Mouse (Mus musculus): ENCODE results near the gene Il1b.

Gene Il1b

DNA sequence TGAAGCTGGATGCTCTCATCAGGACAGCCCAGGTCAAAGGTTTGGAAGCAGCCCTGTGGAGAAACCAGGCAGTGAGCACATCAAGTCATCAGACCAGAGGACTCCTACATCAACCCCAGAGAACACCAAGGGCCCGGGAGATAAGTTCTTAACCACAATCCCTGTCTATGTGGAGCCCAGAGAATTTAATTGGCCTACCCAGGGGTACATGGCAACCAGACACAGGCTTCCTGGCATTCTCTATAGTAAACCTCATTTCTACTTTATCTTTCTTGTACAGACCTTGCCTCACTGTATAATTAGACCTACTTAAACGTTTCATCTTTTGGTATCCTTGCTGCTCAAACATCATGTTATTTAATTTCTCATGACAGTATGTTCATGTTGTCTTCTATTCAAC, 2.8 kb downstream of the Il1b start:
- no peak for DNase-seq

DNA sequence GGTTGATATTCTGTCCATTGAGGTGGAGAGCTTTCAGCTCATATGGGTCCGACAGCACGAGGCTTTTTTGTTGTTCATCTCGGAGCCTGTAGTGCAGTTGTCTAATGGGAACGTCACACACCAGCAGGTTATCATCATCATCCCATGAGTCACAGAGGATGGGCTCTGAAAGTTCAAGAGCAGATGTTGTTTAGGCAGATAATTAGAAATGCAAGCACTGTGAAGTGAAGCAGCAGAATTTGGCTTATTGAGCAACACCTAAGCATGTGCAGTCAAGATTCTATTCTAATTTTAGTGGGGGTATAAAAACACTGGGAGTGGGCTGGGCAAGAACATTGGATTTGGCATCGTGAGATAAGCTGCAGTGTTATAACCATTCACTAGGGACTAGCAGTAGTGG, 3.7 kb downstream of the Il1b start:
- DNase-seq = no peak

DNA sequence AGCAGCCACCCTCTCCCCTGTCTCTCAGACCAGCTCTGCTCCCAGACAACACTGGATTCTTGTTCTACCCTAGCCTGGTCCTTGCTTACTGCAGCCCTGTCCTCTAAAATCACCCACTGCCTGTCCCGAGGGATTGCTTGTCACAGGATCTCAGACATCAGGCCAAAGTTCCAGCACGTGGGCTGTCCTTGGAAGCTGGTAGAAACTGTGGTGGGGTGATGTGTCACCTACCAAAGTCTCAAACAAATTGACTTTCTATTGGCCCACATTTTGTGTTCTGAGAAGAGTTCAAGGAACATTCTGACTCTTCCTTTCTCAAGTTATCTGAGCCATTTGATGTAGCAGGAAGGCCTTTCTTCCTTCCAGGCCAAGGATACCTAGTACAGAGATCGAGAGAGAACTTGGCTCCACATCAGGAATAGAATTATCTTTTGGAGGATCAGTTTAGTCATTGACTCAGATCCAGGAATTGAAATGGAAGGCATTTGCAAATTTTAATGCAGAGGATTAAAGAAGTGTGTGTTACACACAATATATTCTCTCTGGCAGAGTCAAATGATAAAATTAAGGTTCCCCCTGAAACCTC, 9.9 kb downstream of the Il1b start:
- DNase-seq = no peak

DNA sequence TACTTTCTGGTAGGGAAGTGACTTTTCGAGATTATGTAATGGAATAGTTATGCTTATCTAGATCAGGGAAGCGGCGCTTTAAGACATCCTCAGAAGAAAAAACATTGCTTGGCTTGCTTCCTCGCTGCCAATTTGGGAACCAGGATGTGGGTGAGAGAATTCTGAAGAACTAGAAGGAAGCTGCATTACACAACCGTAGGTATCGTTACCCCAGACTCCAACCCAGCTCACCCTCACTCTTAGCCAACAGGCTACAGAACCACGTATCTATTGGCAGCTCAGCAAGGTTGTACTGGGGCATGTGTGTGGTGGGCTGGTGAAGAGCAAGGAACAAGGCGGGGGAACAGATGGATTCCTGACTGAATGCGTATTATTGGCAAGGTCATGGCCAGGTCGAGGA, 10.7 kb downstream of the Il1b start:
- no peak for DNase-seq

DNA sequence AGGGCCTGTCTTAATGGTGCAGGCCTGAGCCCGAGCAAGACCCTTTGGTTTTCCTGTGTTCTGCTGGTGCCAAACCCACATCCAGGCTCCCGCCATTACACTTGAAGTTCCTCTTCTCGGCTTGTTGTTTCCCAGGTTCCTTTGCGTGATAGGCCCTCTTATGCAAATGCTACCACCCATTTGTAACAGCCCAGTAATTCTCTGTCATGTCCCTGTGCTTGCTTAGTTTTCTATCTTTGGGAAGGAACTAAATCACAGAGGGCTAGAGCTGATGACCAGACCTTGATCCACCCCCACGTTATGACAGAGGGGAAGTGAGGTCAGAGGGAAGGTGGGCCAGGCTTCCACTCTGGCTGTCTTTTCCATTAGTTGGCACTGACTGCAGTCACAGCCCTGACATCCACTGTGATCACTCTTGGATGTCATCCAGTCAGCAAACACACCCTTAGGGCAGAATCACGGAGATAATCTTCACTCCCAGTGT, 32.8 kb downstream of the Il1b start:
- no peak for DNase-seq

DNA sequence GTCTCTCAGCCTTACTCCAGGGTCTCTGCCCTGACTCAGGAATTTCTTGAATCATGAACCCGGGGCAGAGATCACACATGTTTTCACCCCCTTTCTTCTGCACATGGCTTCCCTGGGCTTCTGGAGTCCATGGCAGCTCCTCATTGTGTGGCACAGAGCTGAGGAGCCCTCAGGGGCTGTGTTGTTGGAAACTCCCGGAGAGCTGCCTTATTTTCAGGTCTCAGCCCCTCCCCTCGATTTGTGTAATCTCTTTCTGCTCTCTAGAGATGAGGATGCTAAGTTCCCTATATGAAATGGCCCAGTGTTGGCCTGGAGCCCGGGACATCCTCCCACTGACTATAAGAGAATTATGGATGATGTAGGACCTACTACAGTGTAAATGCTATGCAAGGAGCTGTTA, 37.5 kb downstream of the Il1b start:
- no peak for DNase-seq

DNA sequence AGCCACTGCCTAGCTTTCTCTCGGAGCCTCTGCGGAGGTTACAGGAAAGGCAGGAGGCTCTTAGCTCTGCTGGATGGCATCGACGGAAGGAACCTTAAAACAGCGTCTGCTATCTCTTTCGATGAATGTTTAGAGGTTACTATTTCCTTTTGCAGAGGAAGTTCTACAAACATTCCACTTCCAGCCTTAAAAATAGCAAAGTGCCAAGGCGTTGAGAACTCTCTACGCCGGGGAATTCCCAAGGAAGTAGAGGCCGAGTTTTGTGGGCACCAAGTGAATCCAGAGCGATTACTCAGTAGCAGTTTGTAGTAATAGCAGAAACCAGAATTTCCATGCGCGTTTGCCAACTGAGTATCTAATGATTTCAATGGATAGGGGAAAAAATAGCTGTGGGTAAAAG, 40.4 kb downstream of the Il1b start:
- DNase-seq = no peak

DNA sequence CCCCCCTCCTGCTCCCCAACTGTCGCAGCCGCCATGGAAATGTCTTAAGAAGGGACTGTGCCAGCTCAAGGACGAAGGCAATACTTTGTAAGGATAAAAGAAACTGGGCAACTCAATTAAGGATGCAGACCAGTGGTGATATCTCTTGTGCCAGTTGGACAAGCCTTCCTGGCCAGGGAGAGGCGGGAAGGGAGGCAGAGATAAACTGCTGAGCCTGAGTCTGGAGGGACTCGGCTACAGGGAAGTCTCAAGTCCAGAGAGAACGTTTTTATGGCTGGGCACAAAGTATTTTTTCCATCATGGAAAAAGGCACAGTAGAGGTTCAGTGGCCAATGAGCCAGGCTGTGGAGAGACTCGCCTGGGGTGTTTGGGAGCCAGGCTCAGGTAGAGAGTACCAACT, 40.9 kb downstream of the Il1b start:
- DNase-seq = no peak

DNA sequence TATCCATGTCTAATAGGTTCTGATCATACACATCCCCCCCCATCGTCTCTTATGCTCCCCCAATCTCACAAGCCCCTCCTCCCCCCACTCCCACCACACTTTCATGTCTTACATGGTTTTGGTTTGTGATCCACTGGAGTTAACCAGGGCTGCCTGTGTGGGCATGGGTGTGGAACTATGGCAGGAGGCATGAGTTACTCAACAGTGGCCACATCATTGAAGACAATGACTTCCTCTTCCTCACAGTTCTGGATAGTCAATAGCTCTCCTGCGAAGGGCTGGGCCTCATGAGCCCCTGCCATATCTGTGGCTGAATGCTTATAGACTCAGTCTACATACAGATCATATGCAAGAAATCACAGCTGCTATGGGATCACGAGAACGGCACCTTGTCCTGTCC, 42.7 kb downstream of the Il1b start:
- no peak for DNase-seq

DNA sequence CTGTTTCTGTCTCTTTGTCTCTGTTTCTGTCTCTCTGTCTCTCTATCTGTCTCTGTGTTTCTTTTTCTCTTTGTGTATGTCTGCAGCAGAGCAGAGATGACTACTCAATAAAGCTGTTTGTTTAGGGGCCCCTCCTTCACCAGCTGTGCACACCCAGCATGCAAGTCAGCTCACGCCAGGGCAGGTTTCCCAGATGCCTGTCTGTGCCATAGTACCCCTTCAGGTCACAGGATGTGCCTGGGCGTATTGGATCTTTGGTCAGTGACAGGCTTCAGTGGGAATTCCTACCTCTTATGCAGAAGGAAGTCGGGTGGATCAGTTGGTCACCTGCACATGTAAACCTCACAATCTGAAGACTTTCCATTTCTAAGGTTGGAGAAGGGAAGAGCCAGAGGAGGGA, 46.7 kb downstream of the Il1b start:
- DNase-seq = no peak

DNA sequence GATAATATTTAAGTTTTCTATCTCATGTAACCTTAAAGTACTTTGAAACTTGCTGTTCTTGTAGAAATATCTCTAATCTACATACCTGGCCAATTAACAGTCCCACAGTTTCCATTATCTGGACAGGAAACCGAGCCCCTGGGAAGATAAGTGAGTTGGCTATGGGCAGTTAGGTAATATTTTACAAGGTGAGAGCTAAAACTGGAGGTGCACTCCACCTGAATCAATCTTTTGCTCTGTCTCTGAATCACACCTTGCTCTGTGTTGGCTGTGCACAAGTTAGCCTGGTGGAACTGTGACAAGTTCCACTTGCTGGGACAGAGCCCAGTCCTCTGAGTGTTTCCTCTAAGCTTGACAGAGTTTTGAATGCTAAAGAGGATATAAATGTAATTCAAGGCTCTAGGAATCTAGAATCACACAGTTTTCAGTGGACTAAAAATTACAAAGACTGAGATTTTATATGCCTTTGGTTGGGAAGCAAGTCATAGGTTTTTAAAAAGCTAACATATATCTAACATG, 48.8 kb downstream of the Il1b start:
- no peak for DNase-seq

DNA sequence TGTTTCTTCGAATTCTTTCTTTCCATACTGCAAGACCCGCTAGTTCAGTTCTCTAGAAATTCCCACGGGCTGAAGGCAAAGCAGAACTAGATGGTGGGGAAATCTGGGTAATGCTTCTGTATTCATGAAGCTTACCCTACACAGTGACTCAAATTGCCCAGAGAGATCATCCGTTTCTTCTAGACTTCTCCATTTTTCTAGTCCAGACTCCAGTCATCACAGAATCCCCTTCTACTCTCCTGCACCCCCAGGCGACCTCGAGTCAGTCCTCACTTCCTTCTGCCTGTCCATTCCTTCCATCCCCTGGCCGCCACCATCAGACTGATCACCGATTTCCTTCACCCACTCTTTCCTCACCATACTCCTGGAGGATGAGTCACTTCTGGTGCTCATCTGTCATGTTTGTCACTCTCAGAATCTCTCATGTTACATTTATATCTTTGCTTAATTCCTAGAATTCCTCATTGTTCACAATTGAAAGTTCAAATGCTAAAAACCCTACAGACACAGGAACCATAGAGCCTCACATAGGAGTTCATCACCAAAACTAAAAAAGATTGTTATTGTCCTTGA, 50.8 kb downstream of the Il1b start:
- DNase-seq = no peak

DNA sequence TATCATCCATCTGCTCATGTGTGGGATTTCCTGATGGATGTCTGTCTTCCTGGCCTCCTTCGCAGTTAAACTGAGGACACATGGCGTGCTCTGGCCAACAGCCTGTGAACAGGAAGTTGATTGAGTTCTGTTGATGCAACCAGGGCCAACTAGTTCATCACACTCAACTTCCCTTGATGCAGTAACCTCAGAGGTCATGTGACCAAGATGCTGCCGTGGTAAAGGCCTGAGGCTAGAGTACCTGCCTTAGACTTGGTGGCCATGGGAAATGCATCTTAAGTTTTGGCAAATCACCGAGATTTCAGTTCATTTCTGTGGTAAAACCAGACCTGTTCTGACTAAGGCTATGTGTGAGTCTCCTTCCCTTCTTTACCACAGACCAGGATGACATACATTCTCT, 55.1 kb downstream of the Il1b start:
- DNase-seq = no peak

DNA sequence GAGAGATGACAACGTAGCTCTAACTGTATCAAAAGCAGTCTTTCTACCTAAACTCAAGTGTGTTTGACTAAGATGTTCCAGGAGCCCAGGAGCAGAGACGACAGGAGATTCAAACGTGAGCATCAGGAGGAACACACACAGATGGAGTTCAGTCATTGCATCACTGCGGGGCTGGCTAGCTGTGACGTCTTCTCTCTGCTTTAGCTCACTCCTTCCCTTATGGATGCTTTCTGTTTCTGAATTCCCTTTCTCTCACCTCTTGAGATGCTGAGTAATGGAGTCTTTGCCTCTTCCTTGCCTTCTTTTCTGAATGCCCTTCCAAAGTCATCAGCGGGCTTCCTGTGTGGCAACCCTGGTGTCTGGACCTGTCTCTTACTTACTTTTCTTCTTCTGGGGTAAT, 56.1 kb downstream of the Il1b start:
- DNase-seq = no peak

All from thymus, adult 18-20 months (tissue).